Mouse (Mus musculus) lung, adult 2 months (tissue): ENCODE measurements around the gene Iqschfp.

Experiments used
- CTCF ChIP-seq: fragments of 200-500 bp; IDR thresholded peaks from 2 replicates; pipeline ENCODE4 v1.5.1; 2011; ENCODE audit warnings: mild to moderate bottlenecking, low read length, control low read depth; ENCODE audit not compliant: insufficient read depth
- POLR2A ChIP-seq: fragments of 200-500 bp; IDR thresholded peaks from 2 replicates; pipeline ENCODE4 v1.6.1; 2011; ENCODE audit warnings: low read depth, mild to moderate bottlenecking, control low read depth, low read length, borderline replicate concordance; ENCODE audit errors: extremely low read depth

DNA sequence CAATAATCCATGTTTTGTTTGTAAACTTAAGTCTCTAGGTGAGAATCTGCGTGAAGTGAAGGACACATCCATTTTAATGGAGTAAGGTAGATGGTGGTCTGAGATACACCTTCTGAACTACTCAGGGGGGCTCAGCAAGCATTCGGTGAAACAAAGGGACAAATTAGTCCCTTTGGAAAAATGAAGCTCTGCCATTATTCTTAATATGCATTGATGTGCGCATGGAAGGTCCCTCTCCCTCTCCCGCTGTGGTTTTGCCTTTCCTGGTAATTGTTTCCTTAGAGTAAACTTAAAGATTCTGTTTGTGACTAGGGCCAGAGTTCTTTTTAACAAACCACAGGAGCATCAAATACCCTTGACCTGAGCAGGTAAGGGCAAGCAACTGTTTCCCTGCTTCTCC, 414.7 kb downstream of the Iqschfp start:
- TF ChIP-seq CTCF (no peak), POLR2A (no peak)
